ENCODE assay signal across 9 mouse cellular contexts in the genomic region with DNA sequence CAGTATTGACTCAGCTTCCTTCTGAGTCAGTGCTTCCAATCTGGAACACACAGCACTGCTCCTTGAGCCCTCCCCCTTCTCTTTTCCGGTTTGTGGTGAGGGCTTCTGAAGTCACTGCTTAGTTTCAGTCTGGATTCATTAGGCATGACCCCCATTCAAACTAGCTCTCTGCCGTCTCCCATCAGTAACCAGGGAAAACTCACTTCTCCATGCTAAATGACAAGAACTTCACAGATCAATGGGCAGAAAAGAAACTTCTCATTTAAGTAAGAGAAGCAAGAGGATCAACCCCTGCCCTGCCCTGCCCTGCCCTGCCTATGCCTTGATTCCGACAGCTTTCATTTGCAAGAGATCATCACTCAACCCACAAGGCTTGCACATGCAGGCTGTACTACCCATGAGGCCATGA.
DNase-seq lines count a peak whose midpoint lies in the region; ATAC-seq lines count a peak whose summit lies in the region.
"Had no signal": no experiment of that assay in that cellular context is flagged by ENCODE, and none has a peak within 500 bp of the region (broad histone marks: within the 10 kb centered on the region; RNA-seq: fewer than 3 reads in every experiment).

No protein-coding gene starts in this region.

- 10% methylated on average over 3 of the region's 3 CpGs for WGBS in kidney, embryonic 14.5 days
- WGBS in forebrain, embryonic 16.5 days, result 25% methylated on average over 3 of the region's 3 CpGs

- no peak for DNase-seq in kidney, postnatal 25 days
- peak; percentile 64 for DNase-seq in embryo, embryonic 9.5 days (ENCODE audit: extremely low spot score)
- peak; percentile 58 for DNase-seq in mesoderm, embryonic 11.5 days (ENCODE audit: low read depth, low spot score)
- no peak for DNase-seq in gastrocnemius, postnatal 14 days
- DNase-seq in frontal cortex, postnatal 25 days (ENCODE audit: low spot score in 2 of 2), result no peak

- H3K36me3 ChIP-seq in kidney, embryonic 14.5 days (ENCODE audit: control insufficient read depth, insufficient read depth, low read length), result no peaks in the 10 kb centered on the region
- no peaks in the 10 kb centered on the region for H3K36me3 ChIP-seq in forebrain, embryonic 16.5 days (ENCODE audit: control insufficient read depth, insufficient read depth)
- H3K36me3 ChIP-seq: neural tube, embryonic 13.5 days had no signal

- peaks cover 36% of the 10 kb centered on the region for H3K4me1 ChIP-seq in kidney, embryonic 14.5 days (ENCODE audit: control insufficient read depth, insufficient read depth, low read length)
- H3K4me1 ChIP-seq in forebrain, embryonic 16.5 days (replicated peaks; ENCODE audit: control insufficient read depth, insufficient read depth, low read length), result peaks cover 4% of the 10 kb centered on the region

- peak; percentile 80 for ATAC-seq in kidney, embryonic 14.5 days (ENCODE audit: low FRiP score, low TSS enrichment)
- ATAC-seq in CD4-positive, CD25-positive, alpha-beta regulatory T cell, adult 4 months, result peak; percentile 80
- ATAC-seq in forebrain, embryonic 16.5 days, result no peak

- H3K27ac ChIP-seq in kidney, embryonic 14.5 days (ENCODE audit: low read depth, low read length), result peak overlapping the region; percentile 78; the same call in 1 of the 2 replicates
- H3K27ac ChIP-seq in forebrain, embryonic 16.5 days (ENCODE audit: low read length), result no peak overlapping the region
- H3K27ac ChIP-seq: neural tube, embryonic 13.5 days had no signal

- H3K9ac ChIP-seq in kidney, embryonic 14.5 days (ENCODE audit: low read depth, low read length), result no peak overlapping the region
- no peak overlapping the region for H3K9ac ChIP-seq in forebrain, embryonic 16.5 days (replicated peaks; ENCODE audit: low read depth, low read length)
- H3K9ac ChIP-seq: neural tube, embryonic 13.5 days had no signal

- H3K4me3 ChIP-seq in kidney, embryonic 14.5 days (ENCODE audit: low read length), result no peak overlapping the region
- no peak overlapping the region for H3K4me3 ChIP-seq in forebrain, embryonic 16.5 days (replicated peaks; ENCODE audit: low read length)
- H3K4me3 ChIP-seq: neural tube, embryonic 13.5 days had no signal

- intact Hi-C loops in gastrocnemius, postnatal 14 days (cut with DNase I; ENCODE audit: low total_unique reads), result loop anchor here (10.0 kb wide), 1 partner anchor 83 kb away; the partner anchor contains the start of gene Nck2

- H3K27me3 ChIP-seq in kidney, embryonic 14.5 days (ENCODE audit: control insufficient read depth, insufficient read depth, low read length), result no peaks in the 10 kb centered on the region
- H3K27me3 ChIP-seq in forebrain, embryonic 16.5 days (replicated peaks; ENCODE audit: control insufficient read depth, insufficient read depth, low read length), result no peaks in the 10 kb centered on the region; the same call in 1 of the 2 replicates

- no peak overlapping the region for H3K4me2 ChIP-seq in kidney, embryonic 14.5 days (replicated peaks; ENCODE audit: low read depth, low read length)
- no peak overlapping the region for H3K4me2 ChIP-seq in forebrain, embryonic 16.5 days (ENCODE audit: low read length)
- H3K4me2 ChIP-seq: neural tube, embryonic 13.5 days had no signal

- no peaks in the 10 kb centered on the region for H3K9me3 ChIP-seq in kidney, embryonic 14.5 days (ENCODE audit: control insufficient read depth, low read length)
- H3K9me3 ChIP-seq in forebrain, embryonic 16.5 days (ENCODE audit: control insufficient read depth, low read length), result no peaks in the 10 kb centered on the region
- H3K9me3 ChIP-seq: neural tube, embryonic 13.5 days had no signal

Comparison
In these comparisons a context has a peak if more than half of its experiments do, and no peak if none do; other contexts are left out.
1. DNase-seq: peak in embryo, embryonic 9.5 days (single experiment) and mesoderm, embryonic 11.5 days (single experiment); none in kidney, postnatal 25 days (0 of 2), gastrocnemius, postnatal 14 days (single experiment) and frontal cortex, postnatal 25 days (0 of 2).